Mouse (Mus musculus) CD4-positive naive resting alpha-beta T cell, adult 76 days (primary cell): ENCODE measurements around the gene Tmem39a. TPM values are rescaled to one million over a fixed set of nuclear protein-coding genes. Genes with fewer than 3 reads are reported as not detected.

Experiments used
- total RNA-seq: library from RNA; stranded (reverse); gene quantifications from one replicate; pipeline ENCODE4 v1.2.4, GENCODE M21; 2023

Gene Tmem39a
- 53.5 TPM for total RNA-seq

GRCm38 (mm10) chr16:38558221-38558748, at the start of gene Tmem39a:
Tmem39a (plus strand) TSS chr16:38558698.

GRCm38 (mm10) chr16:38522129-38523084, 36.1 kb upstream of the Tmem39a start, which contains the start of gene Timmdc1:
Timmdc1 (minus strand) TSS chr16:38522663.

GRCm38 (mm10) chr16:38549479-38550396, 8.8 kb upstream of the Tmem39a start, which contains the start of gene Poglut1:
Poglut1 (minus strand) TSS chr16:38550258.

Other genes starting within 250 kb of the Tmem39a start
- gene Maats1, start 216.6 kb upstream of the Tmem39a start, total RNA-seq, result not detected
- 44.6 TPM for gene Cox17, start 211.7 kb upstream of the Tmem39a start, total RNA-seq
- gene Gm21987, start 211.7 kb upstream of the Tmem39a start, total RNA-seq, result not detected
- gene Popdc2, start 196.5 kb upstream of the Tmem39a start, total RNA-seq, result not detected
- not detected for gene Pla1a, start 125.6 kb upstream of the Tmem39a start, total RNA-seq
- gene Adprh, start 106.0 kb upstream of the Tmem39a start, total RNA-seq, result 16.7 TPM
- gene Cd80, start 103.1 kb upstream of the Tmem39a start, total RNA-seq, result 1.0 TPM
- gene Timmdc1, start 36.0 kb upstream of the Tmem39a start, total RNA-seq, result 13.2 TPM
- gene Poglut1, start 8.4 kb upstream of the Tmem39a start, total RNA-seq, result 19.1 TPM
- 22.4 TPM for gene Arhgap31, start 154.6 kb downstream of the Tmem39a start, total RNA-seq
- gene B4galt4, start 183.6 kb downstream of the Tmem39a start, total RNA-seq, result 0.26 TPM
- gene Upk1b, start 241.6 kb downstream of the Tmem39a start, total RNA-seq, result not detected